Mouse (Mus musculus): ENCODE data around the gene Dus2. TPM values are rescaled to one million over a fixed set of nuclear protein-coding genes. Genes with fewer than 3 reads are reported as not detected.

The Dus2 gene
- total RNA-seq (2021): 10 to 100 TPM; 17.2 to 19.5 TPM
- long read RNA-seq, experiment 1, transcript Dus2-201 (16 exons, 1,860 nt): major isoform, 16 of 22 reads
- long read RNA-seq, experiment 1, partial matches to known transcripts: 2 of 22 reads
- long read RNA-seq, experiment 1, other reads (novel, unspliced or antisense): 2 of 22 reads
- long read RNA-seq, experiment 2, transcript Dus2-201 (16 exons, 1,860 nt): major isoform, 15 of 20 reads
- long read RNA-seq, experiment 2, partial matches to known transcripts: 0 of 20 reads
- long read RNA-seq, experiment 2, other reads (novel, unspliced or antisense): 3 of 20 reads

DNA sequence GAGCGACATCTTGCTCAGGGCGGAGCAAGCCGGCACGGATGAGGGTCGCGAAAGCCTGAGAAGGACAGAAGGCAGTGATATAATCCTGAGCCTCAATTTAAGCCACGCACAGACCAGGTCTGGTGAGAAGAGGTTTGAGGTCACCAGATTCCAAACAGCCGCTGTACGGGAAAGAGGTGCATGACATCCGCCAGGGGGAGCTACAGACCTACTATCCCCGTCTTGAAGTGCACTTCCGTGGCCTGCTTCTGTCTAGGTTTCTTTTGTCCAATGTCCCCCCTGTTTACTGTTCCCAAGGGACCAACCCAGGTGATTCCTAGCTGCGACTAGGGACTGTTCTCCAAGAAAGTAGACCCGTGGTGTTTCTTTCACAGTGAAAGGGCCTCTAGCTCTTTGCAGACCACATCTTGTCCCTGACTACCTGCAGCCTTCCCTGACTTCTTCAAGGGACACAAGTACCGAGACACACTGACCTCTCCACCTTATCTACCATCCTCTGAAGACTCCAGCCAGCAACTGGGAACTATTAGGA, at the start of gene Dus2:
Dus2 (plus strand) TSS at position 482 of the 532 bp plus-strand sequence.
- DNase-seq (ENCODE audit: low spot score in 2 of 2): peak; percentile 62 to 78

DNA sequence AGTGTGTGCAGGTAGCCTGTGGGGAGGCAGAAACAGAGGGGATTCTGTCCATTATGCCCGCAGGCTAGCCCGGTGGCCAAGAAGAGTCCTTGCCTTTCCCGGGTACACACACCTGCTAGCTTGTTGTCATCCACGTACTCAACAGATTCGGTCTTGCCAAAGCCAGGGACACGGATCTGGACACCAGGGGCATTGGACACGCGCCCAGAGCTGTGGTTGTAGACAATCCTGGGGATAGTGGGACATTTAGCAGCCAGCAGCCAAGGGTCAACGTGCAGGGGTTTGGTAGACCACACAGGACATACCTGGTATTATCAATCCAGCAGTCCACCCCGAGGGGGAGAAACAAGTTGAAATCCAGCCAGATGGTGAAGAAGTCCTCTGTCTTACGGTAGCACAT, 49.1 kb upstream of the Dus2 start:
- DNase-seq (ENCODE audit: low spot score in 2 of 2): no peak

DNA sequence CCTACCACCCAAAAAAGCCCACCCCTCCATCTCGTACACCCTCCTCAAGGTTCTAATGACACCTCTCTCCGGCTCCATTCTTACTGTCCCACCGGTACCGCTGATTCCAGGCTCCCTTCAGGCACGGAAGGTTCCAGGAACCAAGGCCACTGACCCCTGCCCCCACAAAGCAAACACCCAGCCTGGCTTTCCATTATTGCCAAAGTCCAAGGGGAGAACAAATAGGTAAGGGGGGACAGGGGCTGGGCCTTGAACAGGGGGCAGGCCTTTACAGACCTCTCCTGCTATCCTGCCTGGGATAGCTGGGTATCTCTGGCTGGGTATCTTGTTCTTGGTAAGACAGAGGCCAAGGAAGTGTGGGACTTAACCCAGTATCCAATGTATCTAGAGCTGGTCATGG, 48.6 kb upstream of the Dus2 start:
- DNase-seq (ENCODE audit: low spot score in 2 of 2): no peak

DNA sequence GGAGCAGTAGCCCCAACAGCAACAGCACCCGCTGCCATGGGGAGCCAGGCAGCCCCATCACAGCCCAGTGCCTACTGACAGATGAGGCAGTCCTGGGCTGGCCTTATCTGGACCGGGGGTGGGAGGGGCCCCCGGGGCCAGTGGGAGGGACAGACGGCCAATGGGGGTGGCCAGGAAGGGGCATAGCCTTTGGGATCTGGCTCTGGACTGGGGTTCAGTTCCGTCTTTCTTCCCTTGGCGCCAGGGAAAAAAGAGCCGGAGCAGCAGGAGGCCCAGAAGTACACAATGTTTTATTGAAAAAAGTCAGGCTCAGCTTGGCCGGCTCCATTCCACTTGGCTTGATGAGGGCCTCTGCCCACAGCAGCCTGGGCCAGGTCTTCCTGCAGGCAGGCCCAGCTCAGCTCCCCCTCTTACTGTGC, 47.8 kb upstream of the Dus2 start, which contains the start of gene Lcat:
Lcat (minus strand) TSS at position 62 of the 419 bp plus-strand sequence.
- peak; percentile 50 to 76 for DNase-seq (ENCODE audit: low spot score in 2 of 2)

DNA sequence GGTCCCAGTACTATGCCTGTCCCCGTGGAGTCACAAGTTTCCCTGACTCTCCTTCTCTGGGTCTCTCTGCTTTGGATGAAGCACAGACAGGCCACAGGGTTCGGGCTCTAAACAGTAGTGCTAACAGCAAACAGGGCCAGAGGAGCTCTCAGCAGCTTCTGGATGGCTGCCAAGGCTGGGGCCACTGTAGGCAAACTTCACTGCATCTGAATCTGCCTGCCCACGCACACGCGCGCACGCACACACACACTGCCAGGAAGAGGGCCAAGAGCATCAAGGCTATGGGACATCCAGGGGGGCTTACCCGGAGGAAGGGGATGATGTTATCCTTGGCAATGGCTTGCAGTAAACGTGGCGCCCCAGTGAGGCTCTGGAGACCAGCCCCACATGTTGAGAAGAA, 41.8 kb upstream of the Dus2 start:
- peak; percentile 51 to 62 for DNase-seq (ENCODE audit: low spot score in 2 of 2)

DNA sequence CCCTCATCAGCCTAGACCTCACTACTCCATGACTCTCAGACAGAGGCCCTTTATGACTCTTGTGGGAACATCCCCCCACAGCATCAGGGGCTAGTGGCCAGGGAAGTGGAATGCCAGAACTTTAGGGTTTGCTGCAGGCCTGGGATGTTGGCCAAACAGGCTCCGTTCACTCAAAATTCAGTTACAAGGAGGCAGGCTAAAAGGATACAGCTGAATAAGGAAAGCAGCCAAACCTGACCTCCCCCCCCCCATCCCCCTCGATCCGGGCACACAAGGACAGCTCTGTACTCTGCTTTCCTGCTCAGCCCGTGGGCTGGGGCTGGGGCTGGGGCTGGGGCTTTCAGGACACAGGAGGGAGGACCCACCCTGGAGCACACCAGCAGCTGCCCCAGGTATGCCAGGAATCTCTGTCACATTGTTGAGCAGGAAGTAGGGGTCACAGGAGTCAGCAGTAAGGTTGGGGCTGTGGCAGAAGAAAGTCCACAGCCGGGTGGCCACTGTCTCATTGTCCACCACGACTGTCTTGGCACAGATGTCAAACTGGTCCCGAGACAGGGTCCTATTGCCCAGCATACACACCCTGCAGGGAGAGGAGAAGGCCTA, 40.0 kb upstream of the Dus2 start:
- peak; percentile 59 to 82 for DNase-seq (ENCODE audit: low spot score in 2 of 2)

DNA sequence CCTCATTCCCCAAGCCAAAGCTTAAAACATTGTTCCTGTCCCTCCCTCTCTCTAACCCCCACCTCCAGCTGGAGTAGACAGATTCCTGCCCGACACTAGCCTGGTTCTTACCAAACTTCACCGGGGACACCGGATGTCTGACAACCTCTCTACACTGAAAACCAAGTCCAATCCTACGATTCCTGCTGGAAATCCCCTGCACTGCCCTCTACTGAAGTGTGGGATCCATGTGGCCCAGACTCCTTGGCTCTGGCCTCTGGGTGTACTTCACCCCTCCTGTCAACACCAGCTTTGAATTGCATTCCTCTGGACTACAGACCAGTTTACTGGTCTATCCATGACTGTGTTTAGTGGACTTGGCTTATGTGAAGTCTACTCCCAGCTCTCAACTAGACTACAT, 34.6 kb upstream of the Dus2 start:
- DNase-seq (ENCODE audit: low spot score in 2 of 2): no peak

DNA sequence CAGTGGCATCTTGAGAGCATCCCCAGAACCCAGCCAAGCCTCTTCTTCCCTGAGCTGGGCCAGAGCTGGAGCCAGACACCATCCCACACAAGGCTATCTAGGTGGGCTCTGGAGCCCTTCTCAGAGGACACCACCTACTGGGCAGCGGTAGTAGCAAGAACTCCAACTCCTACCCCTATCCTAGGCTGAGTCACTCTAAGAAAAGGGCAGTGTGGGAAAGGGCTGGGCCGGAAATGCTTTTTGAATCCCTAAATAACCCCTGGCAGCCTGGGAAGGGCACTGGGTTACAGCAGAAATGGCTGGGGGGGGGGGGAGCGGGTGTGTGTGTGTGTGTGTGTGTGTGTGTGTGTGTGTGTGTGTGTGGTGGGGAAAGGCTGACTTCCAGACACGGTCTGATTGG, 33.3 kb upstream of the Dus2 start:
- DNase-seq (ENCODE audit: low spot score in 2 of 2): no peak

DNA sequence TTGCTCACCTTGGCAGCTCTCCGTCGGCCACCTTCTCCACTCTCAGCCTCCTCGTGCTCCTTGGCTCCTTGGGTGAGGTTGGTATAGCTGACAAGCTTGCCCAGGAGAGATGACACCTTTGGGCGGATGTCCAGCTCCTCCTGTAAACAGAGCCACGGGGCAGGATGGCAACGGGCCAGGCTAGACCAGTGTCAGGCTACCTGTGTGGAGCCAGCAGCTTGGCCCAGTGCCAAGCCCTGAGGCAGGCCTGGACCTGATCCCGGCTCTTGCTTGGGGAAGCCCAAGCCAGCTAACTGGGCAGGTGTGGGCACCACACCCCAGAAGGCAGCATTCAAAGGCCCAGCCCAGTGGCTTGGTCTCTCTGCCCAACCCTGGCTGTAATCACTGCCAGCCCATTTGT, 31.8 kb upstream of the Dus2 start:
- no peak for DNase-seq (ENCODE audit: low spot score in 2 of 2)

DNA sequence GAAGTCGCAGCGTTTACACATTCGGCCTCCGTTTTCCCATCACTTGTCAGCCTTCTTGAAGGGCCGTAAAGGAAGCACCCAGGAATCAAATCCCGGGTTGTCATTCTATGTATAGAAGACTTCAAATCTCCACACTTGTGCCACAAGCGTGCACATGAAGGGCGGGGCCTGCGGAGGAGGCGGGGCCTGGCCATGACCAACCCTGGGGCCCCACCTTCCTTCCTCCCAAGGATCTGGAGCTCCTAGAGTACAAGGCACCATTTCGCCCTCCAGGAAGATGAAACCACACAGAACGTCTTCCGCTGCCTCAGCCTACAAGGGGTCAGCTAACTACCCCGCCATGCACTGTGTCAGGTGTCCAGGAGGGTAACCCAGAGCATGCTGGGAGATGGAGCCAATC, 30.0 kb upstream of the Dus2 start:
- no peak for DNase-seq (ENCODE audit: low spot score in 2 of 2)

DNA sequence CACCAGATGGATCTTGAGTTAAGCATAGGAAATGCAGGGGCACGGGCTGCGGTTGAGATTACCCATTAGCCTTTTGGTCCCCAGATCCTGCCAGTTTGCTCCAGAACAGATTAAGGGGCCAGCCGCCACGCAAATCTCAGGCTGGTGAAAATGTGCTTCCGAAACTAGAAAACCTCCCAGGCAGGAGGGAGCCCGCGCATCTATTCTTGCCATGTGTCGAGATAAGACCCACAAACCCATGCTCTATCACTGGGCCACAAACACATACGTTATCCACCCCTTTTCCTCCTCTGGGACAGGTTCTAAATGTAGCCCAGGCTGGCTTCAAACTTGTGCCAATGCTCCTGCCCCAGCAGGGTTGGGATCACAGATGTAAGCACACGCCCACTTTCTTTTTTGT, 29.6 kb upstream of the Dus2 start:
- no peak for DNase-seq (ENCODE audit: low spot score in 2 of 2)

DNA sequence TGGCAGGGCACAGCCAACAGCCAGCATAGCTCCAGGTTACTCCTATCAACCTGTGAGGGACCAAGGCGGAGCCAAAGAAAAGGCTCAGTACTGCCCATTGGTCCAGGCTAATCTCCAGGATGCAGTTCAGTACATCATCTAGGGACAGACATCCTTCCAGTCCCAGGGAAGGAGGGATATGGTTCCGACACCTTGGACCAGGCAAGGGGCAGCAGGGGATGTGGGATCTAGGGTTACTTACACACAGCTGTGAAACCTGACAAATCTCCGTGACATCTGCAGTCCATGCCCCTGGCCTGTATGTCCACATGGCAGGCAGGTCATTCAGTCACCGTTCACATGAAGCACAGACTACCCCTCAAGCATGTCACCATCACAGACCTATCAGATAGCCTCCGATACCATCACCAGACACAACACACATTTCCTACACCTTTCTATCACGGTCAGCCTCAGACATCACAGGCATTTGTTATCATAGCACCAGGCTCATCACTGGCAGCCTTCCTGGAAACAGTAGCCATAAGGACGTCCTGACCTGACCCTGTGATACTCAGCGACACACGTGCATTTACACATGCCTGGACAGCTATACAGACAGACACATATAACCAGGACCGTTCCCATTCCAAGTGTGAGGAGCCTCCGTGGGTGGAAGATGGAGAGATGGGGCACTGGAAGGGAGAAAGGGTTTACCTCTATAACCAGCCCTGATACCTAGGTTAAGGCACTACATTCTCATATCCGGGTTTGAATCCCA, 26.5 kb upstream of the Dus2 start:
- DNase-seq (ENCODE audit: low spot score in 2 of 2): no peak

DNA sequence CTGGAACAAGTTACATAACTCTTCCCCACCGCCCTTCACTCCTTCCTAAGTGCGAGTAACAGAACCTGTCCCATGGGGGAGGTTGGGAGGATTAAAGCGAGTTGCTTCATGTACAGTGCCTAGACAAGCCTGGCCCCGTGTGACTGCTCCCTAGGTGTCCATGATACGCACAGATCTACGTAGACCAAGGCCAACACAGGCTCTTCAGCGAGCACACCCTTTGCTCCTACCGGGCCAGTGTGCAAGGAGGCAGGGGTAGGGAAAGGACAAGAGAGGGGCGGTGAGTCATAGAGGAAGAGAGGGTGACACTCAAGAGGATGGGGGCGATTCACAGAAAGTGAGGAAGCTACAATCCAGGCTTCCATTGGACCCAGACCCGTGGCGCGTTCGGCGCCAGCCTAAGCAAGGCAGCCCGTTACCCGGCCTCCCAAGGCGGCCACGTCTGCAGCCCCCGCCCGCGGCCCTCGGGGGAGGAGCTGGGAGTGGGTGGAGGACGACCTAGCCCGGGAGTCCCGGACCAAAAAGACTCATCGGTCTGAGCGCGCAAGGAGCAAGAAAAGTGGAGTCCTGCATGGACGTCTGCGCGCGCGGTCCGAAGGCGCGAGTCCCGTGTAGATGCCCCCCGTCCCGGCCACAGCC, 25.8 kb upstream of the Dus2 start:
- DNase-seq (ENCODE audit: low spot score in 2 of 2): no peak

DNA sequence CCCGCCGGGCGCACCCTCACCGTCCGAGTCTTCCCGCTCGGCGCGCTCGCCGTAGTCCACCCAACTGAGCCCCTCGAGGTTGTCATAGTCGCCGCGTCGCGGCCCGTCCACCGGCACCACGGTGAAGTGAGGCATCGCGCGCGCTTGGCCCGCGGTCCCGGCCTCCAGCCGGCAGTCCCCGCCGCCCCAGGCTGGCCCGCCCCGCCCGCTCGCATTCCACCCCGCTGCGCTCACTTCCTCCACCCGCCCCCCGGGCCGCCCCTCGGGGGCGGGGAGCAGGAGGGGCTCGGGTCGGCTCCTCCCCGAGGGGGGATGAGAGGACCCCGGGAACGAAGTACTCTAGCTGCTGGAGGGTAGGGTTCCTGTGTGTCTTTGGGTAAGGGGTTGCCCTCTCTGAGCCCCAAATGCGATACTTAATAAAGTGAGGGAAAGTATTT, 25.2 kb upstream of the Dus2 start, which contains the start of gene Slc12a4:
Slc12a4 (minus strand) TSS at position 193 of the 437 bp plus-strand sequence.
- DNase-seq (ENCODE audit: low spot score in 2 of 2): peak; percentile 40 to 52

DNA sequence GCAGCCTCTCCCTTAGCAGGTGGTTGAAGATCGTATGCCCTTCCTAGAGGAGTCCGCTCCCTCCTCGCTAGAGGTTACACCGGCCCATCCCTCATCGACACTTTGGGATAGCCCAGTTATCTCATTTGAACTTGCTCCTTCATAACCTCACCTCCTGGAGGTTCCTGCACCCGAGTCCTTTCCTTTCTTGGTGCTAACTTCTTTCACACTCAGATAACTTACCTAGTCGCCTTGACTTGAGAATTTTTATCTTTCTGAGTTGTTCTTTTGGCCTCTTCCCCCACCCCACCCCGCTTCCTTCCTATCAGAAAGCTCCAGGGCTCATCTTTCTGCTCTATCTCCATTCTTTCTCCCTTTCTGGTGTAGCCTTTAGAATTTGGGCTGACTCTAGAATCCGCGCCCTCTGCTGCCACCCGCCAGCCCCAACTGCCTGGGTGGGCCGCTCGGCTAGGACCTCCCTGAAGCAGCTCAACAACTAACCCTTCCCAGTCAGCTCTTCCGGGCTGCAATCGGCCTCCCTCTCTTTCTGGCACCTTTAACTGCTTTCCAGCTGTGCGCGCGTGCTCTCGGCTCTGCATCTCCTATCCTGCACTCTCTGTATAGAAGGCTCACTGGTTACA, 24.3 kb upstream of the Dus2 start:
- no peak for DNase-seq (ENCODE audit: low spot score in 2 of 2)

DNA sequence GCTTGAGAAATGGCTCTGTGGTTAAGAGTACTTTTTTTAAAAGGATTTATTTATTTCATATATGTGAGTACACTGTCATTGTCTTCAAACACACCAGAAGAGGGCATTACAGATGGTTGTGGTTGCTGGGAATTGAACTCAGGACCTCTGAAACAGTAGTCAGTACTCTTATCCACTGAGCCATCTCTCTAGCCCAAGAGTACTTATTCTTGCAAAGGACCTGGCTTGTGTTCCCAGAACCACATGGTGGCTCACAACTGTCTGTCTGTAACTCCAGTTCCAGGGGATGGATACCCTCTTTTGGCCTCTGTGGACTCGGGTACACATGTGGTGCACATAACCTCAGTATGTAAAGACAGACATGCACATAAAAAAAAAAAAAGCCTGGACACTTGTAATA, 21.8 kb upstream of the Dus2 start:
- DNase-seq (ENCODE audit: low spot score in 2 of 2): no peak

DNA sequence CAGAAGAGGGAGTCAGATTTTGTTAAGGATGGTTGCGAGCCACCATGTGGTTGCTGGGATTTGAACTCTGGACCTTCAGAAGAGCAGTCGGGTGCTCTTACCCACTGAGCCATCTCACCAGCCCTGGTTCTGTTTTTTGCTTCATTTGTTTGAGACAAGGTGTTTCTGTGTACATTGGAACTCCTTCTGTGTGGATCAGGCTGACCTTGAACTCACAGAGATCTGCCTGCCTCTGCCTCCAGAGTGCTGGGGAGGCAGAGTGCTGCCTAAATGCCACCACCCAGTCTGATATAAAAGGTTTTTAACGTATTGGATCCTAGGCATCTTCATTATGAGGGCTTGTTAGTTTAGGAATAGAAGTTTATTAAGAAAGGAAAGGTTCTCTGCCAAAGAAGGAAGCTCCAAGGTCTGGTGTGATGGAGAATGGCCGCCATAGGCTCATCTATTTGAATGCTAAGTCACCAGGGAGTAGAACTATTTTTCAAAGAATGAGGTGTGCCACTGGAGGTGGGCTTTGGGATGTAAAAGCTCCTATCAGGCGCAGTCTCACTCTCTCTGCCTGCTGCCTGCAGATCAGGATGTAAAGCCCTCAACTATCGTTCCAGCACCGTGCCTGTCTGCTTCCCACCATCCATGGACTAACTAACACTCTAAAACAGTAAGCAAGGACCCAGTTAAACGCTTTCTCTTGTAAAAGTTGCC, 20.0 kb upstream of the Dus2 start:
- no peak for DNase-seq (ENCODE audit: low spot score in 2 of 2)

DNA sequence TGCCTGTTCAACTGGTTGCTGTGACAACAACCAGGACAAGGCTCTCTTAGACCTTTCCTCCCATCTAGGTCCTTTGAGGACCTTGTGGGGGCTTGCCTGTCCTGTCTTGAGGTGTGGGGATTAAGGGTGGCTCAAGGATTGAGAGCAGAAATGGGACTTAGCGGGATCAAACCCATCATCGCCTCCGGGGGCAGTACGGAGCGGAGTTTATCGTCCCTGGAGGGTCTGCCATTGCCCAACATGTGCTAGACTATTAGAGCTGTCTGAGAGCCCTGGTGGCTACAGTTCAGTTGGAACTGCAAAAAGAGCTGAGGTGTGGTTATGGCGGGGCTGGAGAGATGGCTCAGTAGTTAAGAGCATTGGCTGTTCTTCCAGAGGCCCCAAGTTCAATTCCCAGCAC, 15.8 kb upstream of the Dus2 start:
- DNase-seq (ENCODE audit: low spot score in 2 of 2): no peak

DNA sequence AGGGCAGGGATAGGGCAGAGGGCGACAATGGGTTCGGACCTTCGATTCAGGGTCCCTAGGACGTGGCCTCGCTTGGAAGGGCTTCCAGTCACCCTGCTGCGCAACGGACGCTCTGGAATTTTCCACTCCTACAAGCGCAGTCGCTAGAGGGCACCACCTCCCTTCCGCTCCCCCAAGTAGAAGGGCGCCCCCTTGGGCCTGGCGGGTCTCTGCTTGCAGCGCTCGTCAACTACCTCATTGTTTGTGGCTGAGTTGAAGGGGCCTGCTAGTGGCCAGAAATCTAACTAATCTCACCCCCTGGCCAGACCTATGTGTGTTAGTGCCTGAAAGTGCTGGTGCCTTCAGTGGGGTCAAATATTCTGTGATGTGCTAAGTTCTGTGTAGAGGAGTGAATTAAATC, 11.8 kb upstream of the Dus2 start, which contains the start of gene Dpep3:
Dpep3 (minus strand) TSS at position 105 of the 400 bp plus-strand sequence.
- DNase-seq (ENCODE audit: low spot score in 2 of 2): no peak

DNA sequence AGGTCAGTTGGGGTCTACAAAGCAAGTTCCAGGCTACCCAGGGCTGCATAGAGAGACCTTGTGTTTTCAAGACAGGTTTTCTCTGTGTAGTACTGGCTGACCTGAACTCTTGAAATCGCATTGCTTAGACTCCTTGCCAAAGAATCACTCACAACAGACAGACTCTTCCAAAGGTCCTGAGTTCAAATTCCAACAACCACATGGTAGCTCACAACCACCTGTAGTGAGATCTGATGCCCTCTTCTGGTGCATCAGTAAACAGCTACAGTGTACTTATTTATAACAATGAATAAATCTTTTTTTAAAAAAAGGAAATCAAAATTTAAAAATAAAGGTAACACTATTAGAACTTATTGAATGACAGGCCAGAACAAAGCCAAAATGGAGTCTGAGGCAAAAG, 10.0 kb upstream of the Dus2 start:
- DNase-seq (ENCODE audit: low spot score in 2 of 2): no peak

All from layer of hippocampus, postnatal 14 days (tissue).